Mouse (Mus musculus) right cerebral cortex, adult 18-20 months (tissue): ENCODE results near the gene Fbxo39.

Source experiments
- DNase-seq: peaks from one replicate; pipeline ENCODE4 v3.0.0; 2022; ENCODE audit warnings: mixed read lengths

Fbxo39 gene

GRCm38 (mm10) chr11:72366126-72366525 lies 51.9 kb downstream of the Fbxo39 start:
- no peak for DNase-seq

- DNase-seq: no peak
These were observed 53.9 kb downstream of the Fbxo39 start for GRCm38 (mm10) chr11:72367934-72368674.
